Mouse (Mus musculus): ENCODE results near the gene Emp2.

DNA sequence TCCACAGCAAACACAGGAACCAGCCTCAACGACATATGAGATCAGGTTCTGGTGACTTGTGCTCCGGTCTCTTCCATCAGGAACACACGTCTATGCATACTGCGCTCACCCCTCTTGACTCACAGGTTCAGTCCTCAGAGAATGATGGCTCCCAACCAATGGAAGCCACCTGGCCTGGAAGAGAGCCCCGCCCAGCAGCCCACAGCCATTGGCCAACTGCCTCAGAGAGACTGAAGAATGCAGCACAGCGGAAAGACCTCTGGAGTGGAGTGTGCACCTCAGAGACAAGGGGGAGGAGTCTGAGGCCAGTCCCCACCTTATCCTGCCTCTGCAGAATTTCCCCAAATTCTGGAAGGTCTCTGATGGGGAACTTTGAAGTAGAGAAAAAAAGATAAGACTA is 45.5 kb upstream of the Emp2 start:
- no peak for TF ChIP-seq POLR2A (IDR thresholded peaks at IDR 0.05; ENCODE audit: low read depth, low read length)
- TF ChIP-seq CTCF (conservative IDR thresholded peaks at IDR 0.05; ENCODE audit: insufficient read depth, insufficient read length, low read depth, low read length) = no peak
